27 mouse cellular contexts compared by ENCODE assay signal in the genomic region with DNA sequence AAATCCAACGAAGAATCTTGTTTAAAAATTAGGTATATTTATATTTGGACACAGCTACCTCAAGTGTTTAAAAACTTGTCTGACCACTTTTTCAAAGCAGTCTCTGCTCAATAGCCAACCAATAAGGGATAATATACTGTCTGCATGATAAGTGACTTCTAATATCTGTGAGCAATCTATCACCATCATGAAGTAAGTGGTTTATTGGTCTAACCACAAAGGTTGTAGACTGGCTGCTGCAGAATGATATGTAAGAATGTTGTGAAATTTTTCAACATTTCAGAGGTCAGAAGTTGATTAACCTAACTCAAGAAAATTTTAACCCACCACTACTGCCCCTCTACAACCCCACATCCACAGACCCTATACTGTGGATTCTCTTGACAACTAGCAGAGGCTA.
"Had no signal": no experiment of that assay in that cellular context is flagged by ENCODE, and none has a peak within 500 bp of the region (broad histone marks: within the 10 kb centered on the region; RNA-seq: fewer than 3 reads in every experiment).

No protein-coding gene starts in this region.

- H3K4me2 ChIP-seq: heart, embryonic 12.5 days; hindbrain, embryonic 12.5 days; hindbrain, embryonic 14.5 days; kidney, embryonic 15.5 days; limb, embryonic 12.5 days; liver, embryonic 11.5 days; liver, embryonic 13.5 days; liver, embryonic 15.5 days had no signal

- H3K36me3 ChIP-seq: heart, embryonic 10.5 days; heart, embryonic 12.5 days; hindbrain, embryonic 10.5 days; hindbrain, embryonic 12.5 days; kidney, embryonic 15.5 days; limb, embryonic 10.5 days; limb, embryonic 12.5 days; liver, embryonic 13.5 days; liver, embryonic 15.5 days had no signal

- H3K27me3 ChIP-seq: heart, embryonic 12.5 days; hindbrain, embryonic 12.5 days; kidney, embryonic 15.5 days; limb, embryonic 12.5 days; liver, embryonic 13.5 days; liver, embryonic 15.5 days had no signal

- H3K9me3 ChIP-seq: heart, embryonic 10.5 days; heart, embryonic 12.5 days; hindbrain, embryonic 10.5 days; hindbrain, embryonic 12.5 days; kidney, embryonic 15.5 days; limb, embryonic 10.5 days; limb, embryonic 12.5 days; liver, embryonic 13.5 days; liver, embryonic 15.5 days had no signal

- H3K27ac ChIP-seq: gastrocnemius, adult 2 months; heart, embryonic 10.5 days; hindbrain, embryonic 10.5 days; hindbrain, embryonic 12.5 days; hindbrain, embryonic 14.5 days; kidney, embryonic 15.5 days; kidney, postnatal 0 days; layer of hippocampus, adult 2 months; left cerebral cortex, adult 2 months; limb, embryonic 10.5 days; limb, embryonic 12.5 days; liver, embryonic 13.5 days; liver, embryonic 15.5 days had no signal

- H3K9ac ChIP-seq: heart, embryonic 12.5 days; hindbrain, embryonic 12.5 days; hindbrain, embryonic 14.5 days; kidney, embryonic 15.5 days; limb, embryonic 12.5 days; liver, embryonic 13.5 days; liver, embryonic 15.5 days had no signal

- DNase-seq: gastrocnemius, adult 2 months; gastrocnemius, postnatal 10 days; gastrocnemius, postnatal 25 days; heart, postnatal 10 days; heart, postnatal 4 days; kidney, adult 11 months; kidney, adult 2 months; kidney, adult 9 months; kidney, postnatal 25 days; kidney, postnatal 4 days; liver; liver, embryonic 13.5 days had no signal

- ATAC-seq: hindbrain, embryonic 16.5 days; inflammation-experienced regulatory T-cells, adult 6 months had no signal

- H3K4me1 ChIP-seq: heart, embryonic 10.5 days; heart, embryonic 12.5 days; hindbrain, embryonic 10.5 days; hindbrain, embryonic 12.5 days; kidney, embryonic 15.5 days; limb, embryonic 10.5 days; limb, embryonic 12.5 days; liver, embryonic 13.5 days; liver, embryonic 15.5 days had no signal

- H3K4me3 ChIP-seq: gastrocnemius, adult 2 months; heart, embryonic 10.5 days; heart, embryonic 12.5 days; hindbrain, embryonic 10.5 days; hindbrain, embryonic 12.5 days; kidney, embryonic 15.5 days; layer of hippocampus, adult 2 months; left cerebral cortex, adult 2 months; limb, embryonic 10.5 days; limb, embryonic 12.5 days; liver, embryonic 13.5 days; liver, embryonic 15.5 days had no signal
